Mouse (Mus musculus) forebrain, embryonic 14.5 days (tissue): ENCODE data around the gene Cul7. TPM values are rescaled to one million over a fixed set of nuclear protein-coding genes. Genes with fewer than 3 reads are reported as not detected.

Experiments used
- ATAC-seq: fragments of 200-750 bp; cut with Nextera tagmentation; 2 replicates; pipeline ENCODE4 v1.8.0; 2017; ENCODE audit warnings: mild to moderate bottlenecking, moderate library complexity
- DNase-seq: peaks from one replicate; pipeline ENCODE4 v3.0.0-alpha.2; 2015; ENCODE audit warnings: low spot score
- H3K27ac ChIP-seq: fragments of 300-500 bp; sonication (generic); 2 replicates; pipeline ENCODE4 v1.5.1; 2014; ENCODE audit warnings: low read depth, mild to moderate bottlenecking, control low read depth, low read length, moderate library complexity
- H3K27me3 ChIP-seq: fragments of 300-500 bp; sonication (generic); replicated peaks from 2 replicates; pipeline ENCODE4 v1.6.1; 2014; ENCODE audit warnings: low read length, control low read depth, mixed read lengths; ENCODE audit not compliant: control insufficient read depth, insufficient read depth
- H3K36me3 ChIP-seq: fragments of 300-500 bp; sonication (generic); 2 replicates; pipeline ENCODE4 v1.6.1; 2014; ENCODE audit warnings: low read length, control low read depth; ENCODE audit not compliant: control insufficient read depth, insufficient read depth
- H3K4me1 ChIP-seq: fragments of 300-500 bp; sonication (generic); 2 replicates; pipeline ENCODE4 v1.6.1; 2014; ENCODE audit warnings: antibody characterized with exemption, low read length, control low read depth; ENCODE audit not compliant: control insufficient read depth, insufficient read depth
- H3K4me2 ChIP-seq: fragments of 300-500 bp; sonication (generic); 2 replicates; pipeline ENCODE4 v1.6.1; 2014; ENCODE audit warnings: mild to moderate bottlenecking, control low read depth, low read length
- H3K4me3 ChIP-seq: fragments of 300-500 bp; sonication (generic); 2 replicates; pipeline ENCODE4 v1.5.1; 2014; ENCODE audit warnings: low read depth, low read length, control low read depth
- H3K9ac ChIP-seq: fragments of 300-500 bp; sonication (generic); 2 replicates; pipeline ENCODE4 v1.6.1; 2014; ENCODE audit warnings: mild to moderate bottlenecking, low read length, control low read depth, moderate library complexity
- H3K9me3 ChIP-seq: fragments of 300-500 bp; sonication (generic); replicated peaks from 2 replicates; pipeline ENCODE4 v1.6.1; 2016; ENCODE audit warnings: low read length, control low read depth, mixed read lengths; ENCODE audit not compliant: control insufficient read depth
- WGBS: fragments of 180-500 bp; shearing (Covaris S2); extraction: QIAGEN DNeasy Blood & Tissue Kit; methylation state at CpG from one replicate; pipeline ENCODE4 v1.1.7; 2014; 5-methylcytosine and 5-hydroxymethylcytosine counted together
- polyA plus RNA-seq: library from polyadenylated mRNA; unstranded; fragments of >200 nt; fragmentation: Nextera tagmentation; extraction: Ambion mirVana; gene quantifications from 2 replicates; pipeline ENCODE4 v1.2.1, GENCODE M21; 2014

Gene Cul7
- polyA plus RNA-seq, result 28.3 and 30.2 TPM in 2 replicates

DNA sequence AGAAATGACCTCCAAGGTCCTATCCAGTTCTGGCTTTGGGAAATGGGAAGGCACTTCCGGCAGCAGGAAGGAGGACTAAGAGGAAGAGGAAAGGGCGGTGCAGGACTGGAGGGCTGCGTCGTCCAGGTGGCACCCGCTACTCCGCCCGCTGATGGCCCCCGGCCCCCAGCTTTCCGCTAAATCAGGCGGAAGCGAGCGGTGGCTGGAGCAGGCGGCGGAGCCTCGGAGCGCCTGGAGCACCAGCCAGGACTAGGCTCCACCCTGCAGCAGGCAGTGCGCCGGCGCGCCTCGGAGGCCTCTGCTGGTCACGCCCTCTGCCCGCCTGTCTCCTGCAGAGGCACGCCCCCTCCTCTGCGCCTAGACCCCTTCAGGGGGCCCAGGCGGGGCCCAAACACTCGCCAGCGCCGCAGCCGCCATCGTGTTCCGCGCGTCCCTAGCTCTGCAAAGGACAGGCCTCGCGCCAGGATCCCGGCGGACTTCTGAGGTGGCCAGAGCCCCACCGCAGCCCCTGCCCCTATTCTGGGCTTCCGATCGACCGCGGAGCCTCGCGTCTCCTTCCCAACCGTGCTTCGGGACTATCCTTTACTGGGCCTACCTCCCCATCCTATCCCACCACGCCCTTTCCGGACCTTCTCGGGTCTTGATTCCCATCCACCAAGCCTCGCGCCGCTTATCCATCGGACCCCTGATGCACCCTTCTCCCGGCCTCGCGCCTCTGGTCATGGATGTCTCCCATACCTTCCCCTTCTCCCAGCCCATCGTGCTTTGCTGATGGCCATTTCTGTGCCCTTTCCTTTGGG lies at the start of gene Cul7:
Gene Cul7 (plus strand): TSS at position 106 of the 800 bp plus-strand sequence.
- Histone ChIP-seq H3K27ac (peak within 1 kb of the TSS; percentile 92), H3K36me3 (peaks cover 34% of the 10 kb centered on the region), H3K9me3 (no peaks in the 10 kb centered on the region), H3K9ac (peak within 1 kb of the TSS; percentile 93), H3K27me3 (no peaks in the 10 kb centered on the region), H3K4me1 (peaks cover 26% of the 10 kb centered on the region), H3K4me3 (peak within 1 kb of the TSS; percentile 66), H3K4me2 (peak within 1 kb of the TSS; percentile 82)
- DNase-seq (peak; percentile 98), ATAC-seq (peak; percentile 94)
- WGBS, result under 1% methylated on average over 51 of the region's 58 CpGs

GRCm38 (mm10) chr17:46600569-46600968 lies 49.6 kb upstream of the Cul7 start:
- Histone ChIP-seq H3K9me3 (no peaks in the 10 kb centered on the region), H3K4me1 (peaks cover 3% of the 10 kb centered on the region; the same call in 1 of the 2 replicates), H3K4me3 (no peak overlapping the region), H3K9ac (no peak overlapping the region), H3K36me3 (no peaks in the 10 kb centered on the region), H3K27ac (no peak overlapping the region), H3K4me2 (no peak overlapping the region), H3K27me3 (no peaks in the 10 kb centered on the region)
- ATAC-seq (no peak), DNase-seq (no peak)
- 94% methylated on average over 2 of the region's 2 CpGs for WGBS

GRCm38 (mm10) chr17:46602212-46602611 lies 47.9 kb upstream of the Cul7 start:
- Histone ChIP-seq H3K4me2 (no peak overlapping the region), H3K4me3 (no peak overlapping the region), H3K27ac (no peak overlapping the region), H3K4me1 (peaks cover 3% of the 10 kb centered on the region; the same call in 1 of the 2 replicates), H3K27me3 (no peaks in the 10 kb centered on the region), H3K9ac (no peak overlapping the region), H3K9me3 (no peaks in the 10 kb centered on the region), H3K36me3 (no peaks in the 10 kb centered on the region)
- WGBS, result 83% methylated on average over 9 of the region's 9 CpGs
- no peak for DNase-seq
- no peak for ATAC-seq

DNA sequence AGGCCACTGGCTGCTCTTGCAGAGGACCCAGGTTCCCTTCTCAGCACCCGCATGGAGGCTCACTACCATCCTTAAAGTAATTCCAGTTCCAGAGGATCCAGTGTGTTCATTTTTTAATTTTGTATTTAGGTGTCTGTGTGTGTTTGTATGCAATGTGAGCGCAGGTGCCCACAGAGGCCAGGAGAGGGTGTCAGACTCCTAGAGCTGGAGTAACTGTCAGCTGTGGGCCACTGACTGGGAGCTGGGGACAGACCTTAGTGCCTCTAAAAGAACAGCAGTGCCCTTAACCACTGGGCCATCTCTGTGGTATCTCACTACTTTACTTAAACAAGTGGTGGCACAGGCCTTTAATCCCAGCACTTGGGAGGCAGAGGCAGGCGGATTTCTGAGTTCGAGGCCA lies 46.9 kb upstream of the Cul7 start:
- WGBS, result 95% methylated on average over 4 of the region's 4 CpGs

GRCm38 (mm10) chr17:46605126-46605525 lies 45.0 kb upstream of the Cul7 start:
- Histone ChIP-seq H3K27me3 (no peaks in the 10 kb centered on the region), H3K36me3 (no peaks in the 10 kb centered on the region), H3K27ac (no peak overlapping the region), H3K9me3 (no peaks in the 10 kb centered on the region), H3K4me3 (no peak overlapping the region), H3K4me1 (peaks cover 3% of the 10 kb centered on the region; the same call in 1 of the 2 replicates), H3K9ac (no peak overlapping the region), H3K4me2 (no peak overlapping the region)
- 59% methylated on average over 5 of the region's 5 CpGs for WGBS
- ATAC-seq (no peak), DNase-seq (no peak)

More for the DNA sequence above, 46.9 kb upstream of the Cul7 start:
- ATAC-seq (no peak), DNase-seq (no peak)
- Histone ChIP-seq H3K4me1 (peaks cover 3% of the 10 kb centered on the region; the same call in 1 of the 2 replicates), H3K9ac (no peak overlapping the region), H3K9me3 (no peaks in the 10 kb centered on the region), H3K4me3 (no peak overlapping the region), H3K27ac (no peak overlapping the region), H3K36me3 (no peaks in the 10 kb centered on the region), H3K27me3 (no peaks in the 10 kb centered on the region), H3K4me2 (no peak overlapping the region)

DNA sequence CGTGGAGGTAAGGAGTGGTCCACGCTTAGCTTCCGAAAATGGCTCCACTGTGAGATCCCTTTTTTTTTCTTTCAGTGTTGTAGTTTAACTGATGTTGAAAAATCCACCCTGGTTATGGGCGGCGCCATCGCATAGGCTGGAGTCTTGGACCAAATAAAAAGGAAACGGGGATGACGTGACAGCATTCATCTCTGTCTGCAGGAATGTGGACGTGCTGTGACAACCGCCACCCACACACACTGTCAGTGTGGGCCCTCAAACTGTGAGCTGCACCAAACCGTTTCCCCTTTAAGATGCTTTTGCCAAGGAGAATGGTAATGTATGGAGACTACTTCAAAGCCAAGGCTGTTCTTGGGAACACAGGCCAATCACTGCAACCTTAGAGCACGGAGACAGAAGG lies 44.1 kb upstream of the Cul7 start:
- 72% methylated on average over 12 of the region's 12 CpGs for WGBS
- Histone ChIP-seq H3K36me3 (no peaks in the 10 kb centered on the region), H3K9ac (no peak overlapping the region), H3K4me3 (no peak overlapping the region), H3K27ac (no peak overlapping the region), H3K4me1 (peaks cover 3% of the 10 kb centered on the region; the same call in 1 of the 2 replicates), H3K9me3 (no peaks in the 10 kb centered on the region), H3K27me3 (no peaks in the 10 kb centered on the region), H3K4me2 (no peak overlapping the region)
- DNase-seq (no peak), ATAC-seq (no peak)

- H3K27ac ChIP-seq, result no peak overlapping the region
- H3K4me1 ChIP-seq, result peaks cover 11% of the 10 kb centered on the region
- no peaks in the 10 kb centered on the region for H3K36me3 ChIP-seq
- no peak overlapping the region for H3K4me2 ChIP-seq
- ATAC-seq (no peak), DNase-seq (no peak)
- 56% methylated on average over 15 of the region's 15 CpGs for WGBS
- H3K9ac ChIP-seq, result no peak overlapping the region
- H3K4me3 ChIP-seq, result no peak overlapping the region
- H3K9me3 ChIP-seq, result no peaks in the 10 kb centered on the region
- no peaks in the 10 kb centered on the region for H3K27me3 ChIP-seq
Observed at GRCm38 (mm10) chr17:46609721-46610514, 40.2 kb upstream of the Cul7 start.

DNA sequence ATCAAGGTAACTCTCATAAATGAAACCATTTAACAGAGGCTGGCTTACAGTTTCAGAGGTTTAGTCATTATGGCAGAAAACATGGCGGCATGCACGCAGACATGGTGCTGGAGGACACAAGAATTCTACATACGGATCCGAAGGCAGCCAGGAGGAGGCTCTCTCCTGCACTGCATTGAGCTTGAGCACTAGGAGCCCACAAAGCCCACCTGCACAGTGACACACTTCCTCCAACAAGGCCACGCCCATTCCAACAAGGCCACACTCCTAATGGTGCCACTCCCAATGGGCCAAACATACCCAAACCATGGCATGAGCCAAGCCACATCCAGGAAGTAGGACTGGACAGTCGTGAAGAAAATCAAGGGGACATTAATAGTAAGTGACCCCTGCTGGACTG lies 38.8 kb upstream of the Cul7 start:
- H3K27me3 ChIP-seq, result no peaks in the 10 kb centered on the region
- H3K4me1 ChIP-seq, result peaks cover 8% of the 10 kb centered on the region
- no peaks in the 10 kb centered on the region for H3K36me3 ChIP-seq
- H3K9ac ChIP-seq, result no peak overlapping the region
- 95% methylated on average over 6 of the region's 6 CpGs for WGBS
- DNase-seq (no peak), ATAC-seq (no peak)
- no peak overlapping the region for H3K27ac ChIP-seq
- H3K4me2 ChIP-seq, result no peak overlapping the region
- no peaks in the 10 kb centered on the region for H3K9me3 ChIP-seq
- no peak overlapping the region for H3K4me3 ChIP-seq
